17 mouse cellular contexts compared by ENCODE assay signal in the genomic region with DNA sequence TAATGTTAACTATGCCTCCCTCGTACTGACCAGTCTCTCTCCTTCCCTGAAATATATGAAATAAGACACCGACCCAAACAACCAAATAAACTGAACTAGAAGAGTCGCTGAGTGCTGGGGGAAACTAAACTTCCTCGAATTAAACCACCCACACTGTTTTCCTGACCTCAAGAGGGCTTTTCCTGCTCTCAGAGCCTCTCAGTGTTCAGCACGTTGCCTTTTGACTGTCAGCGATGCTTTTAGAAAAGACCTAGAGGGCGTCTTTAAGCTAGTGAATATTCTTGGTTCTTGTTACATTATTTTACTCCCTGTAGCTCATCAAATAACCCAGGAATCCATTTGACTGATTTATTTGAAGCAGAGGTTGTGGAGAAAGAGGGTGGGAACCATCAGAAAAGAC.
A peak's percentile ranks its signal among the peaks of the same experiment; 100 is the strongest.
DNase-seq lines count a peak whose midpoint lies in the region; ATAC-seq lines count a peak whose summit lies in the region.
"Had no signal": no experiment of that assay in that cellular context is flagged by ENCODE, and none has a peak within 500 bp of the region (broad histone marks: within the 10 kb centered on the region; RNA-seq: fewer than 3 reads in every experiment).

No protein-coding gene starts in this region.

- intact Hi-C loops in heart, postnatal 14 days (cut with DNase I), result no loop called here

- WGBS in heart, embryonic 15.5 days, result 28% methylated on average over 7 of the region's 7 CpGs
- 18% methylated on average over 7 of the region's 7 CpGs for WGBS in stomach, embryonic 15.5 days

- no peaks in the 10 kb centered on the region for H3K9me3 ChIP-seq in heart, embryonic 15.5 days (replicated peaks)
- H3K9me3 ChIP-seq in stomach, embryonic 15.5 days, result no peaks in the 10 kb centered on the region
- H3K9me3 ChIP-seq: embryonic facial prominence, embryonic 12.5 days; forebrain, embryonic 10.5 days; liver, embryonic 12.5 days; neural tube, embryonic 13.5 days had no signal

- peaks cover 7% of the 10 kb centered on the region for H3K4me1 ChIP-seq in heart, embryonic 15.5 days (replicated peaks)
- H3K4me1 ChIP-seq in stomach, embryonic 15.5 days, result no peaks in the 10 kb centered on the region
- H3K4me1 ChIP-seq: embryonic facial prominence, embryonic 12.5 days; liver, embryonic 12.5 days; neural tube, embryonic 13.5 days had no signal

- ATAC-seq in heart, embryonic 15.5 days (replicated peaks; ENCODE audit: insufficient number of reproducible peaks, insufficient read depth, low FRiP score, low read depth), result no peak; the same call in 1 of the 2 replicates
- peak; percentile 77 for ATAC-seq in common myeloid progenitor, adult 5-6 weeks (replicated peaks; ENCODE audit: low read depth, poor library complexity, severe bottlenecking)
- no peak for ATAC-seq in stomach, embryonic 15.5 days (ENCODE audit: insufficient read depth, low FRiP score, low read depth)
- ATAC-seq: liver, embryonic 12.5 days had no signal

- H3K36me3 ChIP-seq in heart, embryonic 15.5 days, result no peaks in the 10 kb centered on the region
- H3K36me3 ChIP-seq in stomach, embryonic 15.5 days, result no peaks in the 10 kb centered on the region
- H3K36me3 ChIP-seq: embryonic facial prominence, embryonic 12.5 days; forebrain, embryonic 10.5 days; liver, embryonic 12.5 days; neural tube, embryonic 13.5 days had no signal

- no peak overlapping the region for H3K9ac ChIP-seq in heart, embryonic 15.5 days
- no peak overlapping the region for H3K9ac ChIP-seq in stomach, embryonic 15.5 days
- H3K9ac ChIP-seq: embryonic facial prominence, embryonic 12.5 days; liver, embryonic 12.5 days; neural tube, embryonic 13.5 days had no signal

- no peak overlapping the region for H3K27ac ChIP-seq in heart, embryonic 15.5 days
- no peak overlapping the region for H3K27ac ChIP-seq in stomach, embryonic 15.5 days
- H3K27ac ChIP-seq: embryonic facial prominence, embryonic 12.5 days; forebrain, embryonic 10.5 days; liver, embryonic 12.5 days; neural tube, embryonic 13.5 days had no signal

- no peak for DNase-seq in heart, postnatal 14 days
- peak; percentile 28 for DNase-seq in lung, postnatal 36 days
- DNase-seq in lung, postnatal 25 days (ENCODE audit: low spot score), result no peak
- no peak for DNase-seq in layer of hippocampus, postnatal 25 days (ENCODE audit: extremely low spot score in 1 of 2, low spot score in 1 of 2)
- DNase-seq in right cerebral cortex, postnatal 4 days, result no peak
- DNase-seq: adrenal gland, postnatal 10 days; cerebellum, adult 11-12 months; kidney, adult 18-20 months; kidney, postnatal 14 days; right cerebral cortex, postnatal 14 days had no signal

- H3K27me3 ChIP-seq in heart, embryonic 15.5 days, result no peaks in the 10 kb centered on the region
- no peaks in the 10 kb centered on the region for H3K27me3 ChIP-seq in stomach, embryonic 15.5 days (replicated peaks)
- H3K27me3 ChIP-seq: embryonic facial prominence, embryonic 12.5 days; liver, embryonic 12.5 days; neural tube, embryonic 13.5 days had no signal

- H3K4me3 ChIP-seq in heart, embryonic 15.5 days, result no peak overlapping the region
- H3K4me3 ChIP-seq in stomach, embryonic 15.5 days (replicated peaks), result no peak overlapping the region
- H3K4me3 ChIP-seq: embryonic facial prominence, embryonic 12.5 days; forebrain, embryonic 10.5 days; liver, embryonic 12.5 days; neural tube, embryonic 13.5 days had no signal

- 0 out of 2 replicates have a peak overlapping the region, but pooled peaks have one; percentile 22 for H3K4me2 ChIP-seq in heart, embryonic 15.5 days
- 0 out of 2 replicates have a peak overlapping the region, but pooled peaks have one; percentile 5 for H3K4me2 ChIP-seq in stomach, embryonic 15.5 days
- H3K4me2 ChIP-seq: embryonic facial prominence, embryonic 12.5 days; liver, embryonic 12.5 days; neural tube, embryonic 13.5 days had no signal
